Mouse (Mus musculus) layer of hippocampus, adult 9-11 months (tissue): ENCODE measurements at regions not wholly inside any gene's neighbourhood (a gene's known extent, or its start where the extent isn't known, plus 50 kb on each side); places are given as distances from the start of the nearest gene placed in this dataset.
A peak's percentile ranks its signal among the peaks of the same experiment; 100 is the strongest.

Source experiments
- DNase-seq: peaks from one replicate; pipeline ENCODE4 v3.0.0; 2022

DNA sequence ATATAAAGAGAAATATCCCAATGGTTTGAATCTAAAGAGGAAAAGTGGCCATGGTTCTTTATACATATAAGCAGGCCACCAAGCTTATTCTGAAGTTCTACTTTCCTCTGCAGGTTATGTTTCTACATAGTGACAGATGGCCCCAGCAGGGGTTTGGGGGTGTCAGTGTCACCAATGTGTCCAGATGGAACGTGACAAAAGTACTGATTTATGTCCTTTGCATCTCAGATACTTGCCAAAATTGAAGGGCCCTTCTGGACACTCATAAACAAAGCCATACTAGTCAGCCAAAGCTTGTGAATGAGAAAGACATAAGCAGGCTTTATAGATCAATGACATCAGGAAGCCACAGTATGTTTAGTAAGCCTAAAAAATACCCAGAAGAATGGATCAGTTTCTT is 190.3 kb downstream of the Etaa1 start:
- DNase-seq = peak; percentile 3

DNA sequence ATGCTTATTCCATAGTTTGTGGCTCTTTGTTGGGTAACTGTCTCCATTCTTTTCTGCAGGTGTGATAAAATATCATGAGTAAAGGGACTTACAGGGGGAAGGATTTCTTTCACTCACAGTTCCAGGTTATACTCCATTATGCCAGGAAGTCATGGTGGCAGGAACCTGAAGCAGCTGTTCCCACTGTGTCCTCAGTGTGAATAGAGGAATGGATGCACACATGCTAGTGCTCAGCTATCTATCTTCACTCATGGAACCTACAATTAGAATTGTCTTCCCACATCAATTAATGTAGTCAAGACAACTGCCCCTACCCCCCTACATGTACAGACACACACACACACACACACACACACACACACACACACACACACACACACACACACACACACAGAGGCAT is 189.5 kb downstream of the Etaa1 start:
- no peak for DNase-seq

DNA sequence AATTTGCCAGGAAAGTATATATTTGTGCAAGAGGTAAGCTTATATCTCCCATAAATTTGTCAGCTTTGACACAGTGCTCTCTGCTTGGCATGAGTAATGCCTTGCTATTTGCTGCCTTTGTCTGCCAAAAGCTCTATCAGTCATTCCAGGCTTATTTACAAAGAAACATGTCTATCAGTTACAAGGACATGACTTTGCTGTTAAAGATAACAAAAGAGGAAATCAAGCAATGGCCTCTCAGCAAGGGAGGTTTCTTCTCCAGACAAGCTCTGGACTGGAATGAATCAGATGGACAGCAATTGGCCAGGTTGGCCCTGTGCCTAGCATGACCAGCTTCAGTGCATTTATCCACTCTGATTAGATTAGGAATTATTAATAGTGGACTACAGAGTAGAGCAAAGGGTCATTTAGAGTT is 185.3 kb downstream of the Etaa1 start:
- DNase-seq = no peak

DNA sequence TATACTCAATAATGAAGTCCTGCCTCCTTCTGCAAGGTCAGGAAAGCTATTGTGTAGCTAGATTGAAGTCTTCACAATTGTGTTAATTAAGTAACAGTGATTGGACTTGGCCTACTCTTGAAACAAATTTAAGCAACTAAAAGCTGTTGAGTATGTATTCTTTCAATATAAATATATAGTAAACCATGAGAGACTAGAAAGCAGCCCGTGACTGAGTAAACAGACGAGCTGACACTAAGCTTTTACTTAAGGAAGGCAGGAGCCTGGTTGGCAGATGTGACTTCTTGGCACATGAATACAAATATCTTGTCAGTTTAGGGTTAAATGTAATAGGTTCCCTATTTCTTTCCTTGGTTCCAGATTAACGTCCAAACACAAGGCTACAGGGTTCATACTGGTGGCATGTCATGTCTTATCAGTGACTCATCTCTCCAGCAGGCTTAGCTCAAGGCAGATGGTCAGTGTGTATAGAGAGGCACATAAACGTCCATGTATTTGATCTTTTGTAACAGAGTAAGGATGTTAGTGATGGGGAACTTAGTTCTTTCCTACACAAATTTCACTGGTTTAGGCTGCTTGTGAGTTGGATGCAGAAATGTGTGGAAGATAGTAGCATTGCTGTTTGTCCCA is 184.7 kb downstream of the Etaa1 start:
- no peak for DNase-seq

DNA sequence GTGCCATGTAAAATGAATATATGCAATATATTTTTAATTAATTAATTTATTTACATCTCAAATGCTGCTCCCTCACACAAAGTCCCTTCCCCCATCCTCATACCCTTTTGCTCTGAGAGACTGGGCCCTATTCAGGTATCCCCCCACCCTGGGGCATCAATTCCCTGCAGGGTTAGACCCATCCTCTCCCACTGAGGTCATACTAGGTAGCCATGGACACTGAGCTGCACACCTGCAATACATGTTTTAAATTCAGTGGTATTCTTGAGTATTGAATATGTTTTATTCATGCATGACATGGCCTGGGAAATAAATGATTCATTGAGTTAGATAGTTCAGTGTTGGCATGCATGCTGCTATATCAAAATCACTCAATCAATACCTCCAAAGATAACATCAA is 156.0 kb downstream of the Etaa1 start:
- no peak for DNase-seq

DNA sequence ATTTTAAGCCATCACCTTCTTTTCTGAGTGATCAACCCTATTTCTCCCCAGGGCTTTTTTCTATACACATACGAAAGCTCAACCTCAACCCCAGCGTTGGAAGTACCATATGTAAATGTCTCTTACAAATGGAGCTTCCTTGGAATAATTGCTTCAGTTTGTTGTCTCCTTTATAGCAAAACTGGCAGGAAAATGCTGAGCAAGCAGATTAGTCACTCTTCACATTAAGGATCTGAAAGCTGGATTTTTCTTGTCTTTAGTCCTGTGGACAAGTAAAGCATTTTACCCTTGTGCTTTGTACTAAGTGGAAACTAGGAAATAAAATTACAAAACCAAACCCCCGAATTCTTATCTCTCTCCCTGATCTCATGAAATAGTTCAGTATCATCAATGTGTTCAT is 145.8 kb downstream of the Etaa1 start:
- no peak for DNase-seq

DNA sequence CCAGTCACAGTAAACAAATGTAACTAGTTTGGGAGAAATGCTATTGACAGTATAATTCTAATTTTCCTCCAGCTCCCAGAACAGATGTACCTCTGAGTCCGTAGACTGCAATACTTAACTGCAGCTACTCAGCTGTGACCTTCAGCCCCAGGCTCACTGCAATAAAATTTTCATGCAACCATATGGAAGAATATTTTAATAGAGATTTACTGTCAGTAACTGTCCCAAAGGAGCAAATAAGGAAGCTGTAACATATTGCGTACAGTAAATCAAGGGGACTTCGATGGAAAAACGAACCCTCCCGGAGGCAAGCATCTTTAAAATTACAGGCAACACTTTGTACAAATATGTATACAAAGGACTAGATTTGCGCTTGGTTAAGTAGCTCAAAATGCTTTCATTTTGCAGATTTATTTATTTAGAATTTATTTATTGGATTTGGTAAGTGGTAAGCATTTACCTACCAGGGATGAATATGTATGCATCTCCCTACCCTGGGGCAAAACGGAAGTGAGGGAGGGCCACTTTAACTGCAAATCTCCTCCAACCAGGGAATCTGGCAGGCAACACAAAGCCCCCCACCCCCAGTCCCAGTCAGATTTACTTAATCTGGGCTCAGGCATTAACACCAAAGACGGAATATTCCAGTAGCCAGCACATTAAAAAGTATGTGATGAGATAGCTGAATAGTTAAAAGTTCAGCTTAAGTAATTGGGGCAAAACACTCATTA is 141.7 kb downstream of the Etaa1 start:
- no peak for DNase-seq

DNA sequence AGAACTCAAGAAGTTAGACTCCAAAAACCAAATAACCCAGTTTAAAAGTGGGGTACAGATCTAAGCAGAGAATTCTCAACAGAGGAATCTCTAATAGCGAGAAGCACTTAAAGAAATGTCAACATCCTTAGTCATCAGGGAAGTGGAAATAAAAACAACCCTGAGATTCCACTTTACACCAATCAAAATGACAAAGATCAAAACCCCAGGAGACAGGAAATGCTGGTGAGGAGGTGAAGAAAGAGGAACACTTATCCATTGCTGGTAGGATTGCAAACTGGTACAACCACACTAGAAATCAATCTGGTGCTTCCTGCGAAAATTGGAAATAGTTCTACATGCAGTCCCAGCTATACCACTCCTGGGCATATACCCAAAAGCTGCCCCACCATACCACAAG is 111.0 kb downstream of the Etaa1 start:
- DNase-seq = no peak

DNA sequence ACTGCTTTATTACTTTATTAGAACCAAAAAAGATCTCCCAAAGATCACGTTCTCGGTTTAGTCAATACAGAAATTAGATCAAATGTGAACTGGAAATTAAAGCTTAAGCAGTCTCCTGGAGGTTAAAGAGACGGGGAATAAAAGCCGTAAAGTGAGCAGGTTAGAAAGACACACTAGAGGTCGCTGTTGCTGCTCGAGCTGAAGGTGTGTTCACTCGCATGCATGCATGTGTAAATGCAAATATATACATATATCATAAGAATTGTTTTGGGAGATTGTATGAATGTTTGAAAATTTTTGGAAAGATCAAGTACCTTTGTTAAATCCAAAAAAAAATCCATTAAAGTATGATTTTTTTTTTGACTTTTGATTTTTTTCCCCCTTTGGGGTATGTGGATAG is 101.3 kb downstream of the Etaa1 start:
- peak; percentile 2 for DNase-seq

DNA sequence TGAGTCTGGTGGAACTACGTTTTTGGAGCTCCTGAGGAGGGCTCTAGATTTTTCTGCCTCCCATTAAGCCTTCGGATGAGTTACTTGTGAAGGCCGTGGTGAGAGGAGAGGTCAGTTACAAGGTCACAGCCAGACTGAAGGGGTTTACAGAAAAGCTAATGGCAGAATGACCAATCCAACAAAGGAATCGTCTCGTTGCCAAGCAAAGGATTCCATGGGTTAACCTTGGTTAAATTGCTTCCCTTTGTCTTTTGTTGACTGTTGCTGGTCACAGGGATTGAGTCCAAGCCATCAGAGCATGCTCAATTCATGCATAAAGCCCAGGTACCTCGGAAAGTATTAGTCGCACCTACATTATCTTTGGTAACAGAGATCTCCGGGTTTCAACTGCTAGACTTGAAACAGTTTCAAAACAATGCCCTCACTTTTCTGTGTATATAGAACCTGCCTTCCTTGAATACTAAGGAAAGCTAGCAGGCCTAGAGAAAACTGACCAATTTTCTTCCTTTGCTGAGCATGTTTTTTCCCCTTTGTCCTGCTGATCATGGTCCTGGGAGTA is 100.3 kb downstream of the Etaa1 start:
- no peak for DNase-seq

DNA sequence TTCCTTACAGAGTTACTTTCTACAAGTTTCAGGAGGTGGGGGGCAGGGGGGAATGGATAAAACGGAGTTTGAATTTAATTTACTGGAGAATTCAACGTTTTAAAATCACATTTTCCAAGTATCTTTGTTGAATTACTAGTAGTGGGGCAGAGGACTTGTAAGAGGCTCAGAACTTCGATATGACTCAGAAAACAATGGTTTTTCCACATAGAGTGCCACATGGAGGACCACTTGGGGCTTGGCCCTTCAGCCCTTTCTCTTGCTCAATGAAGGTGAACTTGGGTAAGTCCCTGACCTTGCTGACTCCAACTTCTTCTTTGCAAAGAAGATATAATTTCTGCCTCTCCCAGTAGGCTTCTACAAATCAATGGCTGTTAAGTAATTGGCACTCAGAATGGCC is 99.8 kb downstream of the Etaa1 start:
- no peak for DNase-seq

DNA sequence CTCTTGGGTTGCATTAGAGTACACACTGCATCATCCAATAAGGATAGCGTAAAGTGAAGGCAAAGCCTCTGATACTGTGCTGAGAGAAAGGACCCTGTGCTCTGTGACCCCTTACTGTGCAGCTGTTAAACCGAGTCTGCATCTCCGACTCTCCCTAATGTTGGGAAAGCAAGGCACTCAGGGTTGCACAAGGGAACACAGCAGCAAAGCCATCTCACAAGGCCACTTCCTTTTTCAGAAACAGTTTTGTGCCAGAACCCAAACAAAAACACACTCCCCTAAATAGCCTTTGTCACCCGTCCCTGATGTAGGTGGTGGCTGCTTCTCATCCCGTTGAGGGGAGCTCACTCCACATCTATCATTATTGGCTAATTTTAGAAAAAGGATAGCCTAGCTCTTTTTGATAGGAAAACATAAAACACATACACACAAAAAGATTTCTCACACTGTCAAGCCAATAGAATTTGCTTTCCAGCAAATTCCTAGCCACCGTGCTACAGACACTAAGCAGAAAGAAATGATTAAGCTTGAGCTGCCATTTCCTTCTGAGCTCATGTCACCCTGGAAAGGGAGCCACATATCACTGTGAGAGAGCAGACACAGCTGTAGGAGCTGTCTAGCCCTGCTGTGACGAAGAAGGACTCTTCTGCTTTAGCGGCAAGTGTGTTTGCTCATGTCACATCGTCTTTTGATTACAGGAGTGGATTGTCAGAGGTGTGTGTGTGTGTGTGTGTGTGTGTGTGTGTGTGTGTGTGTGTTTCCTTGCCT is 94.1 kb downstream of the Etaa1 start:
- DNase-seq = no peak

DNA sequence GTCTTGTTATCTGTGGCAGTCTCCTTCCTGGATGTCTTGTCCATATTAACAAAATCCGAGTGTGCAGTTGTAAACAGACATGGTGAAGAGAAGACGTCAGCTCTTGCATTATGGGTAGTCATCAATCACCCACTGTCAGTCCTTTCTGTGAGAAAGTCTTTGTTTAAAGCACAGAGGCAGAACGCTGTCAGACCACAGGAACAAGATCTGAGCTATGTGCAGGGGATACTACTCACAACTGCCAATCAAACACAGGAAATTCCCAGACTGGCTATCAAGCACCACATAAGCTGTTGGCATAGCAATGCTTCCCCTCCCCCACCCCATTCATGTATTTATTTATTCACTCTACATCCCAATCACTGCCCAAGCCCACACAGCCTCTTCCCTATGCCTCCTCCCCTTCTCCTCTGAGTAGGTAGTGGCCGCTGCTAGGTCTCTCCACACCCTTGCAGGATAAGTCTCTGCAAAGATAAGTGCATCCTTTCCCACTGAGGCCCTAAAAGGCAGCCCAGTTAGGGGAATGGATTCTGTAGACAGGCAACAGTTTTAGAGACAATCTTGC is 88.8 kb downstream of the Etaa1 start:
- DNase-seq = no peak

DNA sequence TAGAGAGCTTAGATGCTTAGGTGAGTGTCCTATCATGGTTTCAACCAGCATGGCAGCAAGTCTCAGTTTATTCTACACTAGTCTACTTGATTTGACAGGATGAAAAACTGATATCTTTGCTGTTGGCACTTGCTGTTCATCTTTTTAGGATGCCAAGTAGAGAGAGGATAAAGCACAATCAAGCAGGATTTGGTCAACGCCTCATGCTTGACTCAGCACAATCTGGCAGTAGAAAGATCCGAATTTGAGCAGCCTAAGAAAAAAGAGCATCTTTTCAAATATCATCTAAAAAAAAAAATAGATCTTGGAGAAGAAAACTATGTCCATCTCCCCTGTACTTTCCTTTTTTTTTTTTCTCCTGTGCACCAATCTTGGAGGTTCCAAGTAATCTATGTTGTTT is 83.0 kb downstream of the Etaa1 start:
- peak; percentile 2 for DNase-seq

DNA sequence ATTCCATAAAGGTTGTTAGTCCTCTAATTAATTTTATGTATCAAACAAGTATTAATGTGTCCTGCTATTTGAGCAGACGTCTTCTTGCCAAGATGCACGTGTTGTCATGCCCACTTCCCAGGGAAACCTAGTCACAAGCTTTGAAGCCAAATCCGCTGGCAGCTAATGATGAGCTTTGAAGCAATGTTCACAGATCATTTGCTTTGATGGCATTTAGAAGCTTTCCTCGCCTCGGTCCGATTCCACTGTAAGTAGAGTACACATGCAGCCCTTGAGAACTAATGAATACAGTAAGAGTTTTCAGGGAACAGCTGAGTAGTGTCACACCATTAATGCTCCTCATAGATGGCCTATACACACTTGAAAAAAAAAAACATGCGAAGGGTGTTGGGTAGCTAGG is 81.8 kb downstream of the Etaa1 start:
- DNase-seq = no peak

DNA sequence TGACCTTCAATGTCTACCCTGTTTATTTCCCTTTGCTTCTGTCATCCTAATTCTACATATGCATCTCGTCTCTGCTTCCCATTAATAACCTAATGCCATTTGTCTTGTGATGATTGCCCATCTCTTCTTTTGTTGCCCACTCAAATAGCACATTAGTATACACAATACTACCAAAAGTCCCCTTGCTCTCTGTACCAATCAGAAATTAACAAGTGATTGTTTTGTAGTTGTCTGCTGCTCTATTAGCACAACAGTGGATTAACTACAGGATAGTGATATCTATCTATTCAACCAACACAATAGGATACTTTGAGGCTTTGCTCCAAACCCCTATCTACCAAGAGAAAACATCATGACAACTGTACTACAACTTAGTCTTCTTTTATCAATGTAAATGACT is 70.4 kb downstream of the Etaa1 start:
- no peak for DNase-seq
